Mouse (Mus musculus) kidney, adult 2 months (tissue): ENCODE measurements at regions not wholly inside any gene's neighbourhood (a gene's known extent, or its start where the extent isn't known, plus 50 kb on each side); places are given as distances from the start of the nearest gene placed in this dataset.
"Not testable (repeated sequence)": the region's sequence is repeated elsewhere in the genome, so short reads cannot be mapped to it uniquely, and the experiment has no call there.

Experiments
- DNase-seq: peaks from one replicate; pipeline ENCODE4 v3.0.0; 2021
- H3K27ac ChIP-seq: fragments of 200-500 bp; 2 replicates; pipeline ENCODE4 v1.5.1; 2012; ENCODE audit warnings: low read depth, low read length, control low read depth, inconsistent platforms; ENCODE audit not compliant: insufficient read depth
- H3K27me3 ChIP-seq: fragments of 200-500 bp; replicated peaks from 2 replicates; pipeline ENCODE4 v1.6.1; 2012; ENCODE audit warnings: mild to moderate bottlenecking, moderate library complexity, low read length, inconsistent platforms; ENCODE audit not compliant: control insufficient read depth, insufficient read depth
- H3K36me3 ChIP-seq: fragments of 200-500 bp; 2 replicates; pipeline ENCODE4 v1.6.1; 2012; ENCODE audit warnings: mild to moderate bottlenecking, moderate library complexity, low read length, inconsistent platforms; ENCODE audit not compliant: control insufficient read depth, insufficient read depth
- H3K4me1 ChIP-seq: fragments of 200-500 bp; 2 replicates; pipeline ENCODE4 v1.6.1; 2011; ENCODE audit warnings: low read length; ENCODE audit not compliant: control insufficient read depth, insufficient read depth
- H3K4me3 ChIP-seq: fragments of 200-500 bp; 2 replicates; pipeline ENCODE4 v1.5.1; 2011; ENCODE audit warnings: mild to moderate bottlenecking, low read depth, low read length, control low read depth; ENCODE audit not compliant: insufficient read depth
- CTCF ChIP-seq: fragments of 200-500 bp; conservative IDR thresholded peaks from 2 replicates; pipeline ENCODE4 v1.5.1; 2011; ENCODE audit warnings: low read depth, mild to moderate bottlenecking, control low read depth, low read length, moderate library complexity, mixed read lengths; ENCODE audit not compliant: insufficient read depth, insufficient read length
- POLR2A ChIP-seq: fragments of 200-500 bp; IDR thresholded peaks from one replicate; pipeline ENCODE4 v1.6.1; 2011; ENCODE audit warnings: low read depth, low read length, control low read depth
- WGBS: fragments of 180-500 bp; shearing (Covaris S2); methylation state at CpG from one replicate; pipeline ENCODE4 v1.1.7; 2018; 5-methylcytosine and 5-hydroxymethylcytosine counted together

- H3K36me3 ChIP-seq: no peaks in the 10 kb centered on the region
- TF ChIP-seq POLR2A (no peak), CTCF (no peak)
- no peaks in the 10 kb centered on the region; the same call in 1 of the 2 replicates for H3K27me3 ChIP-seq
- H3K4me1 ChIP-seq: 0 out of 2 replicates have a peak, but pooled peaks cover 3% of the 10 kb centered on the region
- no peak overlapping the region for H3K4me3 ChIP-seq
- DNase-seq: peak; percentile 7
- no peak overlapping the region for H3K27ac ChIP-seq
- 75% methylated on average over 8 of the region's 8 CpGs for WGBS
Observed at GRCm38 (mm10) chr15:8817542-8817941, 107.0 kb upstream of the Slc1a3 start.

- Histone ChIP-seq H3K4me1 (0 out of 2 replicates have a peak, but pooled peaks cover 3% of the 10 kb centered on the region), H3K27ac (peak overlapping the region; percentile 77; the same call in 1 of the 2 replicates), H3K27me3 (no peaks in the 10 kb centered on the region; the same call in 1 of the 2 replicates), H3K36me3 (no peaks in the 10 kb centered on the region), H3K4me3 (no peak overlapping the region)
- DNase-seq: peak; percentile 60
- no peak for TF ChIP-seq POLR2A
- TF ChIP-seq CTCF: no peak
- 39% methylated on average over 10 of the region's 10 CpGs for WGBS
Observed at GRCm38 (mm10) chr15:8816501-8817368, 106.2 kb upstream of the Slc1a3 start.

GRCm38 (mm10) chr15:8815958-8816357 is 105.4 kb upstream of the Slc1a3 start:
- H3K4me1 ChIP-seq: 0 out of 2 replicates have a peak, but pooled peaks cover 3% of the 10 kb centered on the region
- H3K4me3 ChIP-seq: no peak overlapping the region
- H3K27me3 ChIP-seq: no peaks in the 10 kb centered on the region; the same call in 1 of the 2 replicates
- WGBS: 71% methylated on average over 2 of the region's 2 CpGs
- DNase-seq: no peak
- TF ChIP-seq CTCF (no peak), POLR2A (no peak)
- H3K36me3 ChIP-seq: no peaks in the 10 kb centered on the region
- H3K27ac ChIP-seq: no peak overlapping the region

GRCm38 (mm10) chr15:8815277-8815676 is 104.7 kb upstream of the Slc1a3 start:
- Histone ChIP-seq H3K4me1 (0 out of 2 replicates have a peak, but pooled peaks cover 3% of the 10 kb centered on the region), H3K36me3 (no peaks in the 10 kb centered on the region), H3K27ac (no peak overlapping the region), H3K4me3 (no peak overlapping the region), H3K27me3 (no peaks in the 10 kb centered on the region; the same call in 1 of the 2 replicates)
- WGBS: 67% methylated on average over 6 of the region's 6 CpGs
- no peak for DNase-seq
- TF ChIP-seq CTCF: no peak
- TF ChIP-seq POLR2A: no peak

GRCm38 (mm10) chr15:8806354-8806753 is 95.8 kb upstream of the Slc1a3 start:
- Histone ChIP-seq H3K4me1 (no peaks in the 10 kb centered on the region), H3K27ac (no peak overlapping the region), H3K4me3 (no peak overlapping the region), H3K36me3 (no peaks in the 10 kb centered on the region), H3K27me3 (no peaks in the 10 kb centered on the region)
- no peak for DNase-seq
- TF ChIP-seq POLR2A: no peak
- TF ChIP-seq CTCF: no peak
- WGBS: 42% methylated on average over 8 of the region's 8 CpGs

- not testable (repeated sequence) for H3K27ac ChIP-seq, H3K4me3 ChIP-seq, H3K27me3 ChIP-seq, H3K36me3 ChIP-seq, DNase-seq, H3K4me1 ChIP-seq
- 94% methylated on average over 5 of the region's 5 CpGs for WGBS
Observed at GRCm38 (mm10) chr15:8805565-8805964, 95.0 kb upstream of the Slc1a3 start.

GRCm38 (mm10) chr15:8802058-8802457 is 91.5 kb upstream of the Slc1a3 start:
- no peak for DNase-seq
- WGBS: 53% methylated on average over 7 of the region's 7 CpGs
- no peak for TF ChIP-seq CTCF
- TF ChIP-seq POLR2A: no peak

More at GRCm38 (mm10) chr15:8802058-8802457, 91.5 kb upstream of the Slc1a3 start:
- Histone ChIP-seq H3K4me3 (no peak overlapping the region), H3K27ac (no peak overlapping the region), H3K27me3 (no peaks in the 10 kb centered on the region), H3K36me3 (no peaks in the 10 kb centered on the region), H3K4me1 (no peaks in the 10 kb centered on the region)
